Mouse (Mus musculus) kidney, adult 8-10 months (tissue): ENCODE measurements around the gene Slc6a19.
"Not testable (repeated sequence)": the region's sequence is repeated elsewhere in the genome, so short reads cannot be mapped to it uniquely, and the experiment has no call there.

ENCODE experiments used
- DNase-seq, 2 experiments: peaks; one replicate each; pipeline ENCODE4 v3.0.0; 2022

Slc6a19 gene

GRCm38 (mm10) chr13:73712228-73712627 is 7.6 kb upstream of the Slc6a19 start:
- no peak for DNase-seq

GRCm38 (mm10) chr13:73711803-73712202 is 7.1 kb upstream of the Slc6a19 start:
- no peak for DNase-seq

GRCm38 (mm10) chr13:73711221-73711620 is 6.6 kb upstream of the Slc6a19 start:
- DNase-seq: peak; percentile 76 to 83

GRCm38 (mm10) chr13:73709491-73709890 is 4.8 kb upstream of the Slc6a19 start:
- DNase-seq: peak; percentile 65 to 83

GRCm38 (mm10) chr13:73703486-73703885 is 1.2 kb downstream of the Slc6a19 start:
- DNase-seq: not testable (repeated sequence)

GRCm38 (mm10) chr13:73702776-73703175 is 1.9 kb downstream of the Slc6a19 start:
- no peak for DNase-seq

- DNase-seq: peak in 1 of 2 experiments; percentile 59
Measured at GRCm38 (mm10) chr13:73701161-73701883, 3.3 kb downstream of the Slc6a19 start.

GRCm38 (mm10) chr13:73700554-73700953 is 4.1 kb downstream of the Slc6a19 start:
- DNase-seq: peak; percentile 80 to 82

- DNase-seq: no peak
Measured at GRCm38 (mm10) chr13:73699714-73700113, 5.0 kb downstream of the Slc6a19 start.

- DNase-seq: no peak
Measured at GRCm38 (mm10) chr13:73696529-73696928, 8.1 kb downstream of the Slc6a19 start.

GRCm38 (mm10) chr13:73694972-73695371 is 9.7 kb downstream of the Slc6a19 start:
- DNase-seq: no peak

- no peak for DNase-seq
Measured at GRCm38 (mm10) chr13:73693333-73693732, 11.3 kb downstream of the Slc6a19 start.

GRCm38 (mm10) chr13:73692249-73692868 is 12.3 kb downstream of the Slc6a19 start:
- DNase-seq: peak; percentile 97 to 98

GRCm38 (mm10) chr13:73688934-73689333 is 15.7 kb downstream of the Slc6a19 start:
- no peak for DNase-seq

- DNase-seq: peak in 1 of 2 experiments; percentile 62
Measured at GRCm38 (mm10) chr13:73687601-73688000, 17.1 kb downstream of the Slc6a19 start.

GRCm38 (mm10) chr13:73685502-73685901 is 19.2 kb downstream of the Slc6a19 start:
- no peak for DNase-seq

- DNase-seq: no peak
Measured at GRCm38 (mm10) chr13:73684412-73684811, 20.3 kb downstream of the Slc6a19 start.

GRCm38 (mm10) chr13:73683682-73684081 is 21.0 kb downstream of the Slc6a19 start:
- DNase-seq: peak in 1 of 2 experiments; percentile 51

- DNase-seq: no peak
Measured at GRCm38 (mm10) chr13:73682226-73682625, 22.4 kb downstream of the Slc6a19 start.

- peak; percentile 80 to 93 for DNase-seq
Measured at GRCm38 (mm10) chr13:73680394-73680793, 24.3 kb downstream of the Slc6a19 start.

- peak; percentile 64 to 73 for DNase-seq
Measured at GRCm38 (mm10) chr13:73679311-73679710, 25.4 kb downstream of the Slc6a19 start.

GRCm38 (mm10) chr13:73677853-73678252 is 26.8 kb downstream of the Slc6a19 start, which contains the start of gene Slc6a18:
Slc6a18 (minus strand) TSS chr13:73678023.
- DNase-seq: peak; percentile 70 to 74

GRCm38 (mm10) chr13:73675161-73675560 is 29.5 kb downstream of the Slc6a19 start:
- peak in 1 of 2 experiments; percentile 74 for DNase-seq

- no peak for DNase-seq
Measured at GRCm38 (mm10) chr13:73660163-73660695, 44.4 kb downstream of the Slc6a19 start.
